15 mouse cellular contexts compared by ENCODE assay signal in genomic region chr11:107108892-107109291, GRCm38 (mm10). TPM values are rescaled to one million over a fixed set of nuclear protein-coding genes. Genes with fewer than 3 reads are reported as not detected.
A peak's percentile ranks its signal among the peaks of the same experiment; 100 is the strongest.
DNase-seq lines count a peak whose midpoint lies in the region; ATAC-seq and TF ChIP-seq lines count a peak whose summit lies in the region.
"Had no signal": no experiment of that assay in that cellular context is flagged by ENCODE, and none has a peak within 500 bp of the region (broad histone marks: within the 10 kb centered on the region; RNA-seq: fewer than 3 reads in every experiment).

No protein-coding gene starts in this region.

- H3K4me2 ChIP-seq in hindbrain, postnatal 0 days (ENCODE audit: low read depth, low read length): no peak overlapping the region
- H3K4me2 ChIP-seq in hindbrain, embryonic 12.5 days (replicated peaks): no peak overlapping the region
- H3K4me2 ChIP-seq: heart, embryonic 13.5 days had no signal

- H3K27ac ChIP-seq in hindbrain, postnatal 0 days: no peak overlapping the region
- no peak overlapping the region for H3K27ac ChIP-seq in hindbrain, embryonic 12.5 days
- no peak overlapping the region for H3K27ac ChIP-seq in thymus, adult 2 months (ENCODE audit: control insufficient read depth, insufficient read depth, low read length)
- H3K27ac ChIP-seq: heart, embryonic 13.5 days had no signal

- TF ChIP-seq CTCF in hindbrain, postnatal 0 days (IDR thresholded peaks at IDR 0.05; ENCODE audit: low read depth): peak; percentile 46
- TF ChIP-seq CTCF in thymus, adult 2 months (IDR thresholded peaks at IDR 0.05; ENCODE audit: borderline replicate concordance, control insufficient read depth, extremely low read depth, insufficient read depth, low read length, poor library complexity): no peak

- no peak overlapping the region for H3K4me3 ChIP-seq in hindbrain, postnatal 0 days (ENCODE audit: low read length)
- no peak overlapping the region for H3K4me3 ChIP-seq in hindbrain, embryonic 12.5 days
- H3K4me3 ChIP-seq in thymus, adult 2 months (ENCODE audit: control insufficient read depth, insufficient read depth, low read length): no peak overlapping the region
- H3K4me3 ChIP-seq: heart, embryonic 13.5 days had no signal

- no peaks in the 10 kb centered on the region for H3K9me3 ChIP-seq in hindbrain, postnatal 0 days (ENCODE audit: low read length)
- H3K9me3 ChIP-seq in hindbrain, embryonic 12.5 days (replicated peaks): no peaks in the 10 kb centered on the region
- H3K9me3 ChIP-seq: heart, embryonic 13.5 days had no signal

- no peaks in the 10 kb centered on the region for H3K27me3 ChIP-seq in hindbrain, postnatal 0 days (ENCODE audit: insufficient read depth, low read length)
- H3K27me3 ChIP-seq in hindbrain, embryonic 12.5 days: no peaks in the 10 kb centered on the region
- H3K27me3 ChIP-seq in thymus, adult 2 months (ENCODE audit: control insufficient read depth, insufficient read depth, low read length): no peaks in the 10 kb centered on the region
- H3K27me3 ChIP-seq: heart, embryonic 13.5 days had no signal

- peak; percentile 25 for DNase-seq in hindbrain, postnatal 0 days (ENCODE audit: low spot score)
- peak; percentile 17 for DNase-seq in thymus, adult 2 months
- DNase-seq in thymus, postnatal 25 days: no peak
- DNase-seq in T-cell, adult 2 months (ENCODE audit: low spot score): peak; percentile 27
- no peak for DNase-seq in embryo, embryonic 11 days
- no peak for DNase-seq in layer of hippocampus, postnatal 36 days
- DNase-seq: adrenal gland, postnatal 14 days; cerebellum, adult 9-11 months; kidney, postnatal 36 days; lung, adult 18-20 months had no signal

- no peak for ATAC-seq in hindbrain, postnatal 0 days
- ATAC-seq in hindbrain, embryonic 12.5 days (ENCODE audit: low FRiP score): no peak
- 0 out of 2 replicates have a peak, but pooled peaks have one; percentile 47 for ATAC-seq in neutrophil, adult 5-6 weeks (ENCODE audit: extremely low read depth, insufficient number of reproducible peaks, low FRiP score, poor library complexity, severe bottlenecking)
- ATAC-seq: hindbrain, embryonic 16.5 days; midbrain, embryonic 16.5 days had no signal

- no peak overlapping the region for H3K9ac ChIP-seq in hindbrain, postnatal 0 days (replicated peaks; ENCODE audit: low read length)
- no peak overlapping the region for H3K9ac ChIP-seq in hindbrain, embryonic 12.5 days
- H3K9ac ChIP-seq: heart, embryonic 13.5 days had no signal

- no peaks in the 10 kb centered on the region for H3K4me1 ChIP-seq in hindbrain, postnatal 0 days (ENCODE audit: insufficient read depth, low read length)
- peaks cover 14% of the 10 kb centered on the region; the same call in 1 of the 2 replicates for H3K4me1 ChIP-seq in hindbrain, embryonic 12.5 days
- peaks cover 21% of the 10 kb centered on the region for H3K4me1 ChIP-seq in thymus, adult 2 months (replicated peaks; ENCODE audit: control insufficient read depth, insufficient read depth, low read length)

- no peak for TF ChIP-seq POLR2A in thymus, adult 2 months (IDR thresholded peaks at IDR 0.05; ENCODE audit: control insufficient read depth, extremely low read depth, insufficient read depth, low read length, poor library complexity)

- WGBS in hindbrain, postnatal 0 days: 97% methylated on average over 2 of the region's 2 CpGs
- 92% methylated on average over 2 of the region's 2 CpGs for WGBS in hindbrain, embryonic 12.5 days
- 95% methylated on average over 2 of the region's 2 CpGs for whole genome bisulfite sequencing in thymus, adult 2 months

- H3K36me3 ChIP-seq in hindbrain, postnatal 0 days (ENCODE audit: insufficient read depth, low read length): peaks cover 17% of the 10 kb centered on the region
- peaks cover 20% of the 10 kb centered on the region for H3K36me3 ChIP-seq in hindbrain, embryonic 12.5 days
- peaks cover 16% of the 10 kb centered on the region for H3K36me3 ChIP-seq in thymus, adult 2 months (ENCODE audit: control insufficient read depth, insufficient read depth, low read length)

RNA-seq across cellular contexts. Expression of gene Bptf, which starts 23.0 kb away (rescaled TPM):
- 30.0 and 42.1 TPM in 2 replicates for total RNA-seq in hindbrain, postnatal 0 days (2014; rRNA removed)
- 19.7 and 19.8 TPM in 2 replicates for polyA plus RNA-seq in hindbrain, postnatal 0 days (2015; fragmentation: Nextera tagmentation; extraction: Ambion mirVana)
- polyA plus RNA-seq in hindbrain, embryonic 12.5 days (2016; fragmentation: Nextera tagmentation; extraction: Ambion mirVana): 38.5 and 41.0 TPM in 2 replicates
- polyA plus RNA-seq in thymus, adult 2 months (2012; rRNA removed): 58.4 and 66.1 TPM in 2 replicates
- total RNA-seq in neutrophil, adult 5-6 weeks (2017): 143 and 150 TPM in 2 replicates
- total RNA-seq in layer of hippocampus, postnatal 36 days (2021): 10 to 100 TPM; 64.1 to 74.8 TPM

Comparison
In these comparisons a context has a peak if more than half of its experiments do, and no peak if none do; other contexts are left out.
1. DNase-seq: peak in hindbrain, postnatal 0 days (single experiment), thymus, adult 2 months (single experiment) and T-cell, adult 2 months (single experiment); none in thymus, postnatal 25 days (single experiment), embryo, embryonic 11 days (single experiment) and layer of hippocampus, postnatal 36 days (0 of 2).